Mouse (Mus musculus): ENCODE measurements at regions not wholly inside any gene's neighbourhood (a gene's known extent, or its start where the extent isn't known, plus 50 kb on each side); places are given as distances from the start of the nearest gene placed in this dataset.

DNA sequence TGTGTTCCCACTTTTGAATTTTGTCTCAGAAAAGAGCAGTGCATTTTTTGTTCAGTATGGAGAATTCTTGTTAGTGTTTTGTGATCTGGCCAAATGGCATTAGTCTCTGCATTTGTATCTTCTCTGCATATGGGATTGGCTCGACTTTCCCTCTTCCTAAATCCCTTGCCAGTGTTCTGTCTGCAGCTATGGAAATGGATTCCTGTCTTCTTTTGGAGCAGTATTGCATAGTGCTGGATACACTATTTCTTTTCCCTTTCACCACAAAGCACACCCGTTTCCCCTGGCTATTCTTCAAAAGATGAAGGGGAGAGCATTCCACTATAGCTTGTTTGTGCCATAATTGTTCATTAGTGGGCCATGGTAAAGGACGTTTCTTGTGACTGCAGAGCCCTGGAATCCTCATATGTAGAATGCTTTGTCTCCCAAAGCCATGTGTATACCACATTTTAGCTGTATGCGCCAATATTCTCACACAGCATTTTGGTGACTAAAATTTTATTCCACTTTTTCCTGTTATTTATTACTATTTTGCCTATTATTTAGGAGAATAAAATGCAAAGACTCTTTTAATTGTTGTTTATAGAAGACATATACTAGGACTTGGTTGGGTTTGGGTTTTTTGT is 197.8 kb downstream of the Hs3st1 start:
- no peak for DNase-seq (ENCODE audit: low spot score)

- no peak for DNase-seq (ENCODE audit: low spot score)
Observed at GRCm38 (mm10) chr5:39537044-39537443, 218.2 kb downstream of the Hs3st1 start.

DNA sequence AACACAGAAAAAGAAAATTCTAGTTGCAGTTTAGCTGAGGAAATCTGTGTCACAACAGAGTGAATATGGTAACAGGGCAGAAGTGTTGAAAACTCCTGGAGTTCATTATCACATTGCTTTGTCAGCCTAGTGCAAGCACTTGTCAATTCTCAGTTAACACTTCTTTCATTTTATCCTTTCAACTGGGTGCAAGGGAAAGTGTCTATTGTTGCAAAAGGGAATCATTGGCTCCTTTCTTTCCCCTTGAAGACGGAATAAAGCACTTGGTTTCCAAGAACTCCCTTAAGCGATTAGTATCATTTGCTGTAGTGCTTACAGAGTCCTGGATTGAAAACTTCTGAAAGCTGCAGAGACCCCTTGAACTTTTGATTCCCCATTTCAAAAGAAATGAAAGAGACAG is 218.9 kb downstream of the Hs3st1 start:
- no peak for DNase-seq (ENCODE audit: low spot score)

- no peak for DNase-seq (ENCODE audit: low spot score)
Observed at GRCm38 (mm10) chr5:39510246-39510645, 245.0 kb downstream of the Hs3st1 start.

DNA sequence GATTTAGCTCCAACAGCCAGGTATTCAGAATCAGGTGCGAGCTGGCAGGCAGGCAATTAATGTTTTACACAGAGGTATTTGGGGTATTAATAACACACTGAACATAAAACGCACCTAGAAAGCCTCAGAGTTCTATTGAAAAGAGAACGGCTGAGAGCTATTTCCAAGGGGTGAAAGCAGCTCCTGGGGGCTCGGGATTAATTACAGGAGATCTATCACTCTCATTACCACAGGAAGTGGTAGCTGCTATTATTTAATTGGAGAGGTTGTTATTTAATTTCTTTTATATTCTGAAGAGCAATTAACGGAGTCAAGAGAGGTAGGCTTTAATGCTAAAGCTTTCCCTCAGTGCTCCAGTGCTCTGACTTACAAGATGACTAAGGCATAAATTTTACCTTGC is 272.5 kb downstream of the Hs3st1 start:
- no peak for DNase-seq (ENCODE audit: low spot score)

- no peak for DNase-seq (ENCODE audit: low spot score)
Observed at GRCm38 (mm10) chr5:39458116-39458525, 297.2 kb downstream of the Hs3st1 start.

DNA sequence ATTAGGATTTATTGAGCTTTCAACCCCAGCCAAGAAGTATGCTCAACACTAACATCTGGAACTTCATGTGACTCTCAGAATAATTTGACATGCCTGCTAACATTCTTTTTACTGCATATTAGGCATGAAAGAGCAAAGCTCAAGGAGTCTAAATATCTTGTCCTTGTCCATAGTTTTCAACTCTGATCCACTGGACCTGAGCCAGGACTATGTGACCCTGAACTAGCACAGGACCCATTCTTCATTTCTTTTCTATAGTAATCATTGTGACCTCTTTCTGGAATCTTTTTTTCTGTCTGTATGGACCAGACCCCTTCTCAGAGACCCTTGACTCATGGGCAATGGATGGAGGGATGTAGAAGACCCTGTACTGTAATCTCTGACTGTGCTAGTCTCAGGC is 301.6 kb downstream of the Hs3st1 start:
- no peak for DNase-seq (ENCODE audit: low spot score)

- no peak for DNase-seq (ENCODE audit: low spot score)
Observed at GRCm38 (mm10) chr5:39440817-39441216, 314.5 kb downstream of the Hs3st1 start.

DNA sequence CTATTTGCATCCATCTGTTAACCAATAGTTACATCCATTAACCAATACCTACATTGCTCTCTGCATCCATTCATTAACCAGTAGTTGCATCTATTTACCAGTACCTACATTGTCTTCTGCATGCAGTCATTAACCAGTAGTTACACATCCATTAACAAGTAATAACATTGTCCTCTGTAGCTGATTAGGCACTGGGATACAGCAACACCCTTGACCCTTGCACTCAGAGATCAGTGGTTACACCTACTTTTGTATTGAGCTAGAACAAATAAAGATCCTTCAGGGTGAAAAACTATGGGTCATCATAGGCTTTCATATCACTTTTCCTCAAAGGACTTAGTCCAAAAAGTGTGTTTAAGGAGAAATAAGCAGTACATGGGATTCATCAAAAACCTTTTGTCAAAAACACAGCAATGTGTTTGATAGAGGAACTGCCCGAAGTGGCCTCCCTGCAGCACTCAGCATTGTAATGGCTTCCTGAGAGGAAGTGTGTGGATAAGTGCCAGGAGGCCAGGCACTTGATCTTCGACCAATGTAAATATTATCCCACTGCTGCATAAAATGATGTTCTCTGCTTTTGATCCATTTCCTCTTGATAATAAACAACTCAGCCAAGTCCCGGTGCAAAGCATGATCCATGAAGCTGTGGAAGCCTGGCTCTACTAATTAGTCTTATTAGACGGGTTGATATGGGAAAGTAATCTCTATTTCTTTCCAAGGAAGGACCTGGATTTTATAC is 317.6 kb downstream of the Hs3st1 start:
- no peak for DNase-seq (ENCODE audit: low spot score)

GRCm38 (mm10) chr5:39426053-39426452 is 329.2 kb downstream of the Hs3st1 start:
- no peak for DNase-seq (ENCODE audit: low spot score)

GRCm38 (mm10) chr5:39423720-39424119 is 331.6 kb downstream of the Hs3st1 start:
- peak; percentile 36 for DNase-seq (ENCODE audit: low spot score)

- DNase-seq (ENCODE audit: low spot score): no peak
Observed at GRCm38 (mm10) chr5:39418795-39419194, 336.5 kb downstream of the Hs3st1 start.

GRCm38 (mm10) chr5:39417845-39418154 is 337.5 kb downstream of the Hs3st1 start:
- DNase-seq (ENCODE audit: low spot score): no peak

DNA sequence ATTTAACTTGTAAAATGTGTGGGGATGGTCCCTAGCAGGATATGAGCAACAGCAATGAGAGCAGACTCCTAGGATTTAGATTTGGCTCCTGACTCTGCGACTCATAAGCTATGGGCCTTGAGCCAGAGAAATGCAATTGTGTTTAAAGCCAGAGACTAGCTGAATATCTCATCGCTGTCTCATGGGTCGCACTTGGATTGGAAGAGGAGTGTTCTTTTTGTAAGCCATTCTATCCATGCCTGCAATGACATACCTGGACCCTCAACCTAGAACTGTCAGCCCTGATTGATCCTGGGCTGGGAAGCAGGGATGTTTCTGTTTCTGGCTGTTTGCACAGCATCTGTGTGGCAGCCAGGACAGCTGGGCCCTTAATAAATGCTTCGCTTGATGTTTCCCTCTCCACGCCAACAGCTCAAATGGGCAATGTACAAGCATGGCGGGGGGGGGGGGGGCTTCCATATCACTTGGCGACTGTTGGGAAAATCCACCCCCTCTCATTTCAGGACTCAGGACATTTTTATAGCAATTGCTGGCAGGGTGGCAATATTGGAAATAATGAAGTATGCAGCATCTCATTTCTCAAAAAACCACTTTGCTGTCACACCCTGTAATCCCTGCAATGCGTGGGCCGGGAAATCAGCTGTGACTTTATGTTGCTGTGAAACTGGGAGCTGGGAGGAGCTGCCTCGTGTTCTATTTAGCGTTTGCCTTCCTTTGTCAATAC is 338.0 kb downstream of the Hs3st1 start:
- no peak for DNase-seq (ENCODE audit: low spot score)

DNA sequence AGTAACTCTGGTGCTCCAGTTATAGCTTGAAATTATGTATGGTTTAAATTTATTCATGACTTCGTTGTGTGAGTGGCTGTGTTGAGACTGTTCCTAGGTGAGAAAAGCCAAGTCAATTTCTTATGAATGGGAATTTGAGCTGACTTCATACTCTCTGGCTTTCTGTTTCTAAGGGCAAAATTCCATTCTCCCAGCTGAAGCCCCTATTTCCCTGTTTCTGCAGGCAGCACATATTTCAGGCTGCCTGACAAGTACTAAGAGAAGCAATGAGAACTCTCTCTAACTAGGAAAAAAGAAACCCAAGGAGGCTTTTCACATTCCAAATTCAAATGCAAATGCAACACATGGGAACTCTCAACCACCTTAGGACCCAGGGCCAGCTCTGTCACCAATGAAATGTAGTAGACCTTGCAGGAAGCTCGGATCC is 338.7 kb downstream of the Hs3st1 start:
- no peak for DNase-seq (ENCODE audit: low spot score)

DNA sequence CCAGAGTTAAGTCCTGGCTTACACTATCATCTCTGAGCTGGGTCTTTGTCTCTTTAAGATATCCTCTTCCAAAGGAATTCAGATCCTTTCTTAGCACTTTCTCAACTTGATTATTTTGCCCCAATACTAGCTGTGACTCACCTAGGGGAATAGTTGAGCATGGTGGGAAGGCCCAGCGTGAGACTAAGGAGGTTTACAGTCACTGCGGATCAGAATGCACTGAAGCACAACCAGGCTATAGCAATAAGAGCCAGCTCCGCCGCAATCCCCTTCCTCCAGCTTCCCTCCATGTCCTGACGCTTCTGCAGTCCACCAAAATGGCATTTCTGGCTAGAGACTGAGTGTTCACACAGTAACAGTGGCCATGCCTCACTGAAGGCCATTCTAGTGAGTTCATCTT is 342.5 kb downstream of the Hs3st1 start:
- DNase-seq (ENCODE audit: low spot score): no peak

DNA sequence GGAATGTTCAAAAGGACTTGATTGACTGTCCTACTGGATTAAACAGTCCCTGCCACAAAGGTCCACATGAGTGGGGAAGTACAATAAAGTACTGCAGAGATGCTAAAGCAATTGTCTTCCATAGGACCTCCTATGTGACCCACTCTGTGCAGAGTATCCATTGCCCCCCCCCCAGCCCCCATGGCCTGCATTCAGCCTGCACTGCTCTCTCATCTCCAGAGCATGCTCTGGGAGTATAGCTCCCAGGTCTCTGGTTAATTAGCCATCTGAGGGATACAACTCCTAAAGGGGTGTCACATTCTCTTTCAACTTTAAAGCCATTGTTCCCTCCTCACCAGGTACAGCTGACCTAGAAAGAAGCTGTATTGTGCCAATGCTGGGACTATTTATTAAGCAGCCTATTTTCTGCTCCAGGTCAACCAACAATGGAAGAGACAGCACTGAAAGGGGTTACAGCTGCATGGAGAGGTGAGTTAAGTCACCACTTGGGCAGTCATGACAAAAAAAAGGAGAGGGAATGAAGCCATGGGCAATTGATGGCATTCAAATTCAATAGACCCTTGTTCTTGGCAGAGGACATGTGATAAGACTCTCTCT is 364.8 kb downstream of the Hs3st1 start:
- DNase-seq (ENCODE audit: low spot score): no peak

GRCm38 (mm10) chr5:39384410-39384809 is 370.9 kb downstream of the Hs3st1 start:
- no peak for DNase-seq (ENCODE audit: low spot score)

DNA sequence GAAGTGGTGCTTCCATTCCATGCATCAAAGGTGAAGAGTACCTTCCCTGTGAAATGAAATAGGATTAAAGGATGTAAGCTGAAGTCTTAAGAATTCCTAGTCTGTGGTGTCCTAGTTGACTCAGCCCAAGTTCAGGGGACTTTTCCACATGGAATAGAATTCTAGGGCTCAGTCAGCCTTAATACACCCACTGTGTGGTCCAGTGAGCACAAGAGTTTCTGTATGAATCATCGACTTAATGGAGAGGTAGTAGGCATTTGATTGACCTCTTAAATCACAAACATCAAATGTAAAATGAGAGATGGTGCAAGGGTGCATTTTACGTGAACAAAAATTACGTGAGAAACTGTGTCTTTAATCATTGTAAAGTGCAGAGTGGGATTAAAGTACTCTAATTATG is 381.1 kb downstream of the Hs3st1 start:
- DNase-seq (ENCODE audit: low spot score): no peak

DNA sequence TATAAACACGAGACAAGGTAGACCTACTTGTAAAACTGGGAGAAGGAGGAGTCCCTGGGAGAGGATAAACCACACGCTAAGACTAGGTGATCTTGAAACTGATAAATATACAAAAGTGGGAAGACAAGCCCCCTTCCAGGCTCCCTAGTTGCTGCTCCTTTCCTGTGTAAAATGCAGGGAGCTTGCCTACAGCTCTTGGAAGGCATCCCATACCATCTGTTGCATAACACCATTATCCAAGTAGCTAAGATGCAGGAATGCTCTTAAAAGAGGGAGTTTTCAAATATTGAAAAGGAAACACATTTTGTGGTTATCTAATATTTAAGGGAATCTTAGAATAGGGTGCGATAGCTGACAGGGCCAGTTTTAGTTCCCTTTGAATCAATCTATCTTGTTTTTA is 406.6 kb downstream of the Hs3st1 start:
- no peak for DNase-seq (ENCODE audit: low spot score)

DNA sequence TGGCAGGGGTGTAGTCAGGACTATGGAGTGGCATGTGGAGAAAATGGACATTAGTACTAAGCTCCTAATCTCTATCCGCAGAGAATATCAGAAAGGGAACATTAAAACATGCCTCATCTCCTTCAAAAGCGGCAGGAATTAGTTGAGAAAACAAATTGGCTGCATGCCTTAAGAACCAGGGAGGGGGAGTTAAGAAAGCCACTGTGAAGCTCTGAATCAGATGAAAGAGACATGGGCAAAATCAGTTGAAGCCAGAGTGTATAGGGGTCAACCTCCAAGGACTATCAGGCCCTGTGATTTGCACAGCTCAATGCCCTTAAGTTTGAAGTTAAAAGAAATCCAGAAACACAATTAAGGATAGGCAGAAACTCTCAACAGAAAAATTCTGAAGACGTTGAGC is 408.3 kb downstream of the Hs3st1 start:
- no peak for DNase-seq (ENCODE audit: low spot score)

DNA sequence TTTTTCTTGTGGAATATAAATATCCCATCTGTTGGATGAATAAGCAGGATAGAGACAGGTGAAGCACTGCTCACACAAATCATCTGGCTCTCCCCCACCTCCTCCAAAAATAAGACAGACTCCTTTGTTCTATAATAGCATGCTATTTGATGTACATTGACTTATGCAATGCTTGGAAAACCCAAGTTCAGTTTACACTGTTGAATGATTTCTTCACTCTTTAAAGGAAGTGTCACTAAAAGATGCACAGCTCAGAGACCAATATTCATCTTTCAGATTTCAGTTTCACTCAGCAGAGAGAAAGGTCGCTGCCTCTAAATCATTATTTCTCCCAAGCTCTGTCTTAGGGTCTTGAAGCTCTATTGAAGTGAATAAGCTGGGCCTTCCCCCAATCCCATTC is 417.4 kb downstream of the Hs3st1 start:
- DNase-seq (ENCODE audit: low spot score): no peak

GRCm38 (mm10) chr5:39336484-39336985 is 418.7 kb downstream of the Hs3st1 start:
- no peak for DNase-seq (ENCODE audit: low spot score)
